Mouse (Mus musculus) cerebellum, adult 2 months (tissue): Measurements from ENCODE around the gene Tmco4. TPM values are rescaled to one million over a fixed set of nuclear protein-coding genes. Genes with fewer than 3 reads are reported as not detected.

Experiments used
- DNase-seq, 2 experiments: peaks; one replicate each; pipeline ENCODE4 v3.0.0; 2021
- H3K27ac ChIP-seq: fragments of 200-500 bp; 2 replicates; pipeline ENCODE4 v1.5.1; 2012; ENCODE audit warnings: low read length, control low read depth, inconsistent platforms; ENCODE audit not compliant: insufficient read depth
- H3K27me3 ChIP-seq: fragments of 200-500 bp; 2 replicates; pipeline ENCODE4 v1.6.1; 2012; ENCODE audit warnings: inconsistent platforms, mild to moderate bottlenecking, low read length, moderate library complexity; ENCODE audit not compliant: control insufficient read depth, insufficient read depth
- H3K4me1 ChIP-seq: fragments of 200-500 bp; 2 replicates; pipeline ENCODE4 v1.6.1; 2011; ENCODE audit warnings: low read length; ENCODE audit not compliant: control insufficient read depth, insufficient read depth
- H3K4me3 ChIP-seq: fragments of 200-500 bp; replicated peaks from 2 replicates; pipeline ENCODE3; 2011; ENCODE audit warnings: mild to moderate bottlenecking, low read depth, low read length, control low read depth; ENCODE audit not compliant: insufficient read depth
- CTCF ChIP-seq: fragments of 200-500 bp; IDR thresholded peaks from 2 replicates; pipeline ENCODE4 v1.5.1; 2011; ENCODE audit warnings: low read depth, mild to moderate bottlenecking, control low read depth, low read length, moderate library complexity, borderline replicate concordance; ENCODE audit not compliant: insufficient read depth
- POLR2A ChIP-seq: fragments of 200-500 bp; IDR thresholded peaks from 2 replicates; pipeline ENCODE4 v1.6.1; 2011; ENCODE audit warnings: low read length, control low read depth, borderline replicate concordance; ENCODE audit not compliant: insufficient read depth
- WGBS: fragments of 180-500 bp; shearing (Covaris S2); methylation state at CpG from one replicate; pipeline ENCODE4 v1.1.7; 2018; 5-methylcytosine and 5-hydroxymethylcytosine counted together
- polyA plus RNA-seq: library from polyadenylated mRNA; depleted of rRNA; stranded (reverse); fragments of >200 nt; gene quantifications from 2 replicates; pipeline ENCODE4 v1.2.3, GENCODE M21; 2012

The Tmco4 gene
- polyA plus RNA-seq, 1 experiment, result 2.4 TPM

GRCm38 (mm10) chr4:138976046-138976445 is 3.4 kb downstream of the Tmco4 start:
- Histone ChIP-seq H3K4me1 (no peaks in the 10 kb centered on the region; the same call in 1 of the 2 replicates), H3K4me3 (no peak overlapping the region), H3K27me3 (no peaks in the 10 kb centered on the region), H3K27ac (no peak overlapping the region)
- TF ChIP-seq POLR2A (no peak), CTCF (no peak)
- no peak for DNase-seq
- WGBS, result 86% methylated on average over 6 of the region's 6 CpGs

GRCm38 (mm10) chr4:138980021-138980420 is 7.3 kb downstream of the Tmco4 start:
- H3K4me1 ChIP-seq, result no peaks in the 10 kb centered on the region
- H3K27me3 ChIP-seq, result no peaks in the 10 kb centered on the region
- H3K27ac ChIP-seq, result no peak overlapping the region
- TF ChIP-seq POLR2A (no peak), CTCF (no peak)
- 83% methylated on average over 8 of the region's 8 CpGs for whole genome bisulfite sequencing
- H3K4me3 ChIP-seq, result no peak overlapping the region
- no peak for DNase-seq

- Histone ChIP-seq H3K27me3 (no peaks in the 10 kb centered on the region), H3K27ac (no peak overlapping the region), H3K4me3 (no peak overlapping the region), H3K4me1 (no peaks in the 10 kb centered on the region)
- TF ChIP-seq POLR2A (no peak), CTCF (no peak)
- DNase-seq, result no peak
- WGBS, result 34% methylated on average over 12 of the region's 12 CpGs
Measured at GRCm38 (mm10) chr4:138980771-138981420, 8.2 kb downstream of the Tmco4 start.

- no peaks in the 10 kb centered on the region for H3K27me3 ChIP-seq
- no peaks in the 10 kb centered on the region for H3K4me1 ChIP-seq
- WGBS, result 67% methylated on average over 3 of the region's 3 CpGs
- TF ChIP-seq CTCF (no peak), POLR2A (no peak)
- no peak overlapping the region for H3K4me3 ChIP-seq
- H3K27ac ChIP-seq, result no peak overlapping the region
- DNase-seq, result no peak
Measured at GRCm38 (mm10) chr4:138983422-138983821, 10.7 kb downstream of the Tmco4 start.

GRCm38 (mm10) chr4:138984744-138985143 is 12.1 kb downstream of the Tmco4 start:
- no peaks in the 10 kb centered on the region for H3K27me3 ChIP-seq
- 75% methylated on average over 7 of the region's 7 CpGs for WGBS

GRCm38 (mm10) chr4:138986280-138986679 is 13.6 kb downstream of the Tmco4 start:
- TF ChIP-seq POLR2A (no peak), CTCF (no peak)
- H3K4me1 ChIP-seq, result no peaks in the 10 kb centered on the region
- no peaks in the 10 kb centered on the region for H3K27me3 ChIP-seq
- WGBS, result 39% methylated on average over 5 of the region's 5 CpGs
- DNase-seq, result no peak
- H3K4me3 ChIP-seq, result no peak overlapping the region
- no peak overlapping the region for H3K27ac ChIP-seq

More at GRCm38 (mm10) chr4:138984744-138985143, 12.1 kb downstream of the Tmco4 start:
- no peak for DNase-seq
- Histone ChIP-seq H3K4me3 (no peak overlapping the region), H3K27ac (no peak overlapping the region), H3K4me1 (no peaks in the 10 kb centered on the region)
- no peak for TF ChIP-seq POLR2A

GRCm38 (mm10) chr4:138994389-138994788 is 21.7 kb downstream of the Tmco4 start:
- Histone ChIP-seq H3K4me1 (no peaks in the 10 kb centered on the region), H3K27me3 (no peaks in the 10 kb centered on the region), H3K27ac (no peak overlapping the region), H3K4me3 (no peak overlapping the region)
- WGBS, result 32% methylated on average over 3 of the region's 3 CpGs
- no peak for DNase-seq
- no peak for TF ChIP-seq CTCF
- no peak for TF ChIP-seq POLR2A

GRCm38 (mm10) chr4:138996410-138996809 is 23.7 kb downstream of the Tmco4 start:
- no peaks in the 10 kb centered on the region for H3K27me3 ChIP-seq
- 83% methylated on average over 5 of the region's 5 CpGs for WGBS
- H3K4me3 ChIP-seq, result no peak overlapping the region
- TF ChIP-seq CTCF, result peak; percentile 32; the same call in 1 of the 2 replicates
- TF ChIP-seq POLR2A, result no peak
- no peaks in the 10 kb centered on the region for H3K4me1 ChIP-seq
- H3K27ac ChIP-seq, result no peak overlapping the region
- DNase-seq, result no peak
